Mouse (Mus musculus): ENCODE results near the gene Pigl.

DNA sequence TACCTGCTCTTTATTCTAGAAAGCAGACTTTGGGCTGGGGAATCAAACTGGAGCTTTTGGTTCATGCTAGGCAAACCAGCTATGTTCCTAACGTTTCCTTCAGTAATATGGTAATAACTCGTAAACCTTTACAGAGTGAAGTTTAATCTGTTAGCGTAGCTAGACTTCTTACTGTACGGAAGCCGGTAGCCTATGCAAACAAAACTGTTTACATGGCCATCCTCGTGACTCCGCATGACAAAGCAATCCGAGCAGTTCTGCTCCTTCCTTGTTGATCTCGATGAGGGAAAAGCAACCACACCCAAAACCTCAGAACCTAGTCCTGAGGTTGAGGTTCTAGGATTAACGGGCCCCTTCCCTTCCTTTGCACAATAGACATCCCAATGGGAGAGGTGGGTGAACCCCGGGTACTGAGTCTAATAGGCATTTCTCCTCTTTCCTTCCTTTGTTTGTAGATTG is 92.0 kb downstream of the Pigl start:
- no peak for TF ChIP-seq CTCF (IDR thresholded peaks at IDR 0.05; ENCODE audit: borderline replicate concordance, extremely low read depth, insufficient read depth, insufficient read length)
- TF ChIP-seq POLR2A (IDR thresholded peaks at IDR 0.05; ENCODE audit: borderline replicate concordance, extremely low read depth, insufficient read depth, insufficient read length, poor library complexity, severe bottlenecking): no peak

All from brain, embryonic 14.5 days (tissue).